Mouse (Mus musculus): ENCODE measurements around the gene Olfr135. TPM values are rescaled to one million over a fixed set of nuclear protein-coding genes. Genes with fewer than 3 reads are reported as not detected.

Gene Olfr135
- total RNA-seq (2012; rRNA removed): not detected in 2 replicates

- TF ChIP-seq CHD2 (IDR thresholded peaks at IDR 0.05; ENCODE audit: low read depth, low read length) (no peak), MAFK (IDR thresholded peaks at IDR 0.05; ENCODE audit: insufficient read depth, low read depth, low read length) (no peak), ZNF384 (IDR thresholded peaks at IDR 0.05; ENCODE audit: low read depth, low read length) (no peak), ZC3H11A (IDR thresholded peaks at IDR 0.05; ENCODE audit: borderline replicate concordance, low read depth, low read length) (no peak), HCFC1 (IDR thresholded peaks at IDR 0.05; ENCODE audit: borderline replicate concordance, insufficient read depth, low read length) (no peak)
- no peak within 1 kb of the TSS for H3K4me3 ChIP-seq (ENCODE audit: insufficient read depth in 1 of 2, low read depth in 1 of 2, low read length in 2 of 2, poor library complexity in 1 of 2, severe bottlenecking in 1 of 2)
- no peaks in the 10 kb centered on the region for H3K9me3 ChIP-seq (ENCODE audit: control insufficient read depth, insufficient read depth, low read depth, low read length)
- H3K9ac ChIP-seq (ENCODE audit: insufficient read depth, low read depth, low read length, poor library complexity, severe bottlenecking): no peak within 1 kb of the TSS
- no peak for DNase-seq (ENCODE audit: low read depth, low spot score)
- no peaks in the 10 kb centered on the region for H3K36me3 ChIP-seq (ENCODE audit: control insufficient read depth, insufficient read depth, low read length, poor library complexity, severe bottlenecking)
- H3K4me1 ChIP-seq (ENCODE audit: control insufficient read depth in 2 of 2, insufficient read depth in 2 of 2, low read length in 2 of 2, poor library complexity in 1 of 2): no peaks in the 10 kb centered on the region
- in situ Hi-C loops (cut with MboI; ENCODE audit: low sequenced_read_pairs in 2 of 2, unreplicated experiment in 2 of 2): no loop called here
- H3K27ac ChIP-seq (ENCODE audit: insufficient read depth, low read depth, low read length, poor library complexity, severe bottlenecking): no peak within 1 kb of the TSS
Observed at GRCm38 (mm10) chr17:38204035-38204434, at the start of gene Olfr135. Olfr135 (plus strand) TSS chr17:38204335.

- no peak within 1 kb of the TSS for H3K4me3 ChIP-seq (ENCODE audit: insufficient read depth in 1 of 2, low read depth in 1 of 2, low read length in 2 of 2, poor library complexity in 1 of 2, severe bottlenecking in 1 of 2)
- no peak for DNase-seq (ENCODE audit: low read depth, low spot score)
- H3K27ac ChIP-seq (ENCODE audit: insufficient read depth, low read depth, low read length, poor library complexity, severe bottlenecking): no peak within 1 kb of the TSS
- H3K9ac ChIP-seq (ENCODE audit: insufficient read depth, low read depth, low read length, poor library complexity, severe bottlenecking): no peak within 1 kb of the TSS
- in situ Hi-C loops (cut with MboI; ENCODE audit: low sequenced_read_pairs in 2 of 2, unreplicated experiment in 2 of 2): no loop called here
- no peaks in the 10 kb centered on the region for H3K36me3 ChIP-seq (ENCODE audit: control insufficient read depth, insufficient read depth, low read length, poor library complexity, severe bottlenecking)
- no peaks in the 10 kb centered on the region for H3K9me3 ChIP-seq (ENCODE audit: control insufficient read depth, insufficient read depth, low read depth, low read length)
- no peaks in the 10 kb centered on the region for H3K4me1 ChIP-seq (ENCODE audit: control insufficient read depth in 2 of 2, insufficient read depth in 2 of 2, low read length in 2 of 2, poor library complexity in 1 of 2)
- no peak for TF ChIP-seq ZNF384 (IDR thresholded peaks at IDR 0.05; ENCODE audit: low read depth, low read length)
- no peak for TF ChIP-seq ZC3H11A (IDR thresholded peaks at IDR 0.05; ENCODE audit: borderline replicate concordance, low read depth, low read length)
- TF ChIP-seq MAFK (IDR thresholded peaks at IDR 0.05; ENCODE audit: insufficient read depth, low read depth, low read length): no peak
- no peak for TF ChIP-seq HCFC1 (IDR thresholded peaks at IDR 0.05; ENCODE audit: borderline replicate concordance, insufficient read depth, low read length)
- TF ChIP-seq CHD2 (IDR thresholded peaks at IDR 0.05; ENCODE audit: low read depth, low read length): no peak
Observed at GRCm38 (mm10) chr17:38171088-38171487, 33.0 kb upstream of the Olfr135 start, which contains the start of gene Olfr134. Olfr134 (plus strand) TSS chr17:38171388.

Other genes starting within 250 kb of the Olfr135 start
- not detected in 2 replicates for gene Olfr129, start 144.3 kb upstream of the Olfr135 start, total RNA-seq (2012; rRNA removed)
- not detected in 2 replicates for gene Olfr130, start 140.4 kb upstream of the Olfr135 start, total RNA-seq (2012; rRNA removed)
- gene Olfr131, start 115.6 kb upstream of the Olfr135 start, total RNA-seq (2012; rRNA removed): not detected in 2 replicates
- not detected in 2 replicates for gene Olfr132, start 69.8 kb upstream of the Olfr135 start, total RNA-seq (2012; rRNA removed)
- gene Olfr133, start 59.1 kb upstream of the Olfr135 start, total RNA-seq (2012; rRNA removed): not detected in 2 replicates
- gene Olfr134, start 32.9 kb upstream of the Olfr135 start, total RNA-seq (2012; rRNA removed): not detected in 2 replicates
- gene Olfr138, start 56.7 kb downstream of the Olfr135 start, total RNA-seq (2012; rRNA removed): not detected in 2 replicates
- not detected in 2 replicates for gene Olfr137, start 103.2 kb downstream of the Olfr135 start, total RNA-seq (2012; rRNA removed)
- not detected in 2 replicates for gene Olfr136, start 125.5 kb downstream of the Olfr135 start, total RNA-seq (2012; rRNA removed)
- gene Esp36, start 215.8 kb downstream of the Olfr135 start, total RNA-seq (2012; rRNA removed): not detected in 2 replicates

All from ES-E14 (cell line).